Mouse (Mus musculus) bone marrow, adult 2 months (tissue): ENCODE measurements at regions not wholly inside any gene's neighbourhood (a gene's known extent, or its start where the extent isn't known, plus 50 kb on each side); places are given as distances from the start of the nearest gene placed in this dataset.

Source experiments
- CTCF ChIP-seq: fragments of 200-500 bp; IDR thresholded peaks from 2 replicates; pipeline ENCODE4 v1.5.1; 2011; ENCODE audit warnings: low read length, control low read depth; ENCODE audit not compliant: control insufficient read depth, insufficient read depth
- POLR2A ChIP-seq: fragments of 200-500 bp; IDR thresholded peaks from 2 replicates; pipeline ENCODE4 v1.6.1; 2011; ENCODE audit warnings: low read depth, mild to moderate bottlenecking, control low read depth, low read length, borderline replicate concordance; ENCODE audit not compliant: control insufficient read depth

GRCm38 (mm10) chr1:128808599-128808998, 216.5 kb upstream of the Cxcr4 start:
- TF ChIP-seq CTCF = no peak
- no peak for TF ChIP-seq POLR2A
